Mouse (Mus musculus): ENCODE results near the gene Gpank1.
A peak's percentile ranks its signal among the peaks of the same experiment; 100 is the strongest.

Gene Gpank1

GRCm38 (mm10) chr17:35159638-35160037 is 38.4 kb downstream of the Gpank1 start:
- DNase-seq (ENCODE audit: low read depth): no peak

- no peak for DNase-seq (ENCODE audit: low read depth)
These were observed 40.2 kb downstream of the Gpank1 start for GRCm38 (mm10) chr17:35161421-35161820.

- DNase-seq (ENCODE audit: low read depth): no peak
These were observed 40.9 kb downstream of the Gpank1 start for GRCm38 (mm10) chr17:35162121-35162520.

- no peak for DNase-seq (ENCODE audit: low read depth)
These were observed 41.5 kb downstream of the Gpank1 start for GRCm38 (mm10) chr17:35162730-35163129.

DNA sequence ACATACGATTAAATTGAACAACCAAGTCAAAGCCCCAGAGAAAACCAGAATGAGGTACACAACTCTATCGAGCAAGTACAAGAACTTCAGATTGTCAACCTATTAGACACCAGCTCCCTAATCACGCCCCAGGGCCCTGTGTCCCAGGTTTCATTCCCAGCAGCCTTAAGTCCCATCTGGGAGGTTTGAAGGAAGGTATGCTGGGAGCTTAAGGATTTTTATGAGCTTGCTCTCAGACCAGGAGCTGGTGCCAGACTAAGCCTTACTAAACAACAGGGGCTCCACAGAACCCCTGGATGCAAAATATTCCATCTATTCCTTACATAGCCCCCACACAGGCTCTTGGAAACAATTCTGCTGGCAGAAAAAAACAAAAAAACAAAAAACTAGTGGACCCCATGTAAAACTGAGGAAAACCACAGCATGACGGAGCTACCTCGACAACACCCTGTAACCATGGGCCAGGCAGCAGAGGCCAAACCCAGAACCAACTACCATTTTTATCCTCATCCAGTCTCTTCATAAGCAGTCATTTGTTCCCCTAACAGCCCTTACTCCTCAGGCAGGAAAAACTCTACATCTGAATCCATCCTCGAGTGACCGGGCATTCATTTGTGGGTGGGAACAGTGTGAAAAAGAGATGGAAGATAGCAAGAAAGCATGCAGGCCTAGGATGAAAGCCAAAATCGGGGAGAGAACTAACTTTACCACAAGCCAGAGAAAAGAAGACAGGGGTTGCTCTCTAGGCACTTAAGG is 42.2 kb downstream of the Gpank1 start:
- peak; percentile 37 for DNase-seq (ENCODE audit: low read depth)

- no peak for DNase-seq (ENCODE audit: low read depth)
These were observed 42.9 kb downstream of the Gpank1 start for GRCm38 (mm10) chr17:35164218-35164567.

- peak; percentile 100 for DNase-seq (ENCODE audit: low read depth)
These were observed 43.6 kb downstream of the Gpank1 start, which contains the start of gene Prrc2a for GRCm38 (mm10) chr17:35164568-35165450. TSS of gene Prrc2a (minus strand) at chr17:35164897.

DNA sequence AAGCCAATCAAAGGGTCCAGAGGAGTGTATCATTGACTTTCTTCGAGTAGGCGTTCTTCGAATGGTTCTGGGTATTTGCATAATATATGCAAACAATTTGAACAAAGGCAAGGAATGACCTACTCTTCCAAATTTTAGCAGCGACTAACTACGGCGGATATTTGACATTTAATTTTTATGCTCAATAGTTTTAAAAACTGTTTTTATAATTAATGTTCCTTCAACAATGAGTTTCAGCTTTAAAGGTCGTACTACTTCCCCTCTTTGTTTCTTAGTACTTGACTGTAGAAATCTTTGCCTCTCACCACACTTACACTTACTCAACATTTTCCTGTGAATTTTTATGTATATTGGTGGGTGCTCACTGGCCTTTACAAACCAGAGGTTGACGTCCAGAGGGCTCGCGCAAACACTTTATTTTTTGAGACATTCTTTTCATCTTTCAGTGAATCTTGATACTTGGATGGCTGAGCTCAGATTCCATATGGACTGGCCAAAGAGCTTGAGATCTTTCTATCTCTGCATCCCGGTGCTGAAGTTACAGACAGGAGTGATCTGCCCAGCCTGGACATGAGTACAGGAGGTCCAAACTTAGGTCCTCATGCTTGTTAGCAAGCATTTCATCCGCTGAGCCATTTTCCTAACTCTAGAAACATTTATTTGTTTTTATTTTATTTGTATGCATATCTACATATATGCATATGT is 44.3 kb downstream of the Gpank1 start:
- DNase-seq (ENCODE audit: low read depth): no peak

DNA sequence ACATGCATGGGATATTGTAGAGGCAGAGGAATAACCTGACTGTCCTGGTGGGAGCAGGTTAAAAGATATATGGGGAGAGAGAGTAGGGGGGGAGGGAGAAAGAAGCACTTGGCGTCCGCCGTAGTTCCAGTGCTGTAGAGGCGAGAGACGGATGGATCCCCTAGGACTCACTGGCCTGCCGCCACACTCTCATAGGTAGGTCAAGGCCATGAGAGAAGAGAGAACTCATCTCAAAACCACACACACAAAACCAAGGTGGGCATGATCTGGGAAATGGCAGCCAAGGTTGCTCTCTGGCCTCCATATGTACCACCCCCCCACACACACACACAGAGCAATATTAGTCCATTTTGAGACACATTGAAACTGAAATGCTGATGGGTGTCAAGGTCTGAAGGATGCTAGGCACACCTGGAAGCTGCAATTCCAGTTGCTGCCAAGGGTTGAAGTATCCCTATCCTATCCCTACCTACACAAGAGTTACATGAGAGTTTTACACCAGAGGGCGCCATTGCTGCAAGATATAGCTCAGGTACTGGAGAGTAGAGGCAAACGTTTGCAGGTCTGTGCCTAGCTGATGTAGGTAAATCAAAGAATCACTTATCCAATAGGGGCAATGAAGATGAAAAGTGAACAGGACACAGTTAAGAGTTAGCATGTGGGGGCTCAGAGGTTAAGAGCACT is 45.2 kb downstream of the Gpank1 start:
- DNase-seq (ENCODE audit: low read depth): peak; percentile 89

DNA sequence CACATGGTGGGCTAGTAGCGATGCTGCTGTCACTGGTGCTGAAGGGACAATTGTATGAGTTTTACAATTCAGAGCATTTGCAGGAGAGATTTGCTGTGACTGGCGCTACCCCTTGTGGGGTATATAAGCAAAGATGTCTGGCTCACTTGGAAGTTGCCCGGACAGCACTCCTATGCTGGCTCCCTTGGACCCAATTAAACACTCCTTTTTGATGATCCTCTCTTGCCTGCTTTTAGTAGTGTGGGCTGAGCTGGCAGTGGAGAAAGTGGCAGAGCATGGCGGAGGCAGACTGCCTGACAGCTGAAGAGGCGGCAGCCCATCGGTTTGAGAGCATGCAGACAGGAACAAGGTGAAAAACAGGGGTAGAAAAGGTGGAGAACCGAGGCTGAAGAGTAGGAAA is 46.5 kb downstream of the Gpank1 start:
- DNase-seq (ENCODE audit: low read depth): no peak

DNA sequence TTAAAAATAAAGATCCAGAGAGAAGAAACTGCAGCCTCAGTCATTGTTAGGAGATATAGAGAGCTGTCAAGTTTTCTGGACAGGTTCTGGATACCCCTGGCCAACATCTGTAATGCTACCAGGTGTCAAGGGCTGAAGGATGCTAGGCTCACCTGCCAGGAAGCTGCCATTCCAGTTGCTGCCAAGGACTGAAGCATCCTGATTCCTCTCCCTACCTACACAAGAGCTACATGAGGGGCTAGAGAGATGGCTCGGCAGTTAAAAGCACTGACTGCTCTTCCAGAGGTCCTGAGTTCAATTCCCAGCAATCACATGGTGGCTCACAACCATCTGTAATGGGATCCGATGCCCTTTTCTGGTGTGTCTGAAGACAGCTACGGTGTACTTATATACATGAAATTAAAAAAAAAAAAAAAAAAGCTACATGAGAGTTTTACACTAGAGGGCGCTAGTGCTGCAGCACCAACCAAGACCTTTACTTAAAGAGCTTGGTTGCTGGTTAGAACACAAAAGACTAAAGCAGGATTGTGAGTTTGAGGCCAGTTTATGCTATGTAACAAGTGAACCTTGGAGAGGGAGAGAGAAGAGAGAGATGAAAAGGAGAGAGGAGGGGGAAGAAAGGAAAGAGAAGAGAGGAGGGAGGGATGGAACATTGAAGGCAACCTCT is 47.4 kb downstream of the Gpank1 start:
- peak; percentile 90 for DNase-seq (ENCODE audit: low read depth)

DNA sequence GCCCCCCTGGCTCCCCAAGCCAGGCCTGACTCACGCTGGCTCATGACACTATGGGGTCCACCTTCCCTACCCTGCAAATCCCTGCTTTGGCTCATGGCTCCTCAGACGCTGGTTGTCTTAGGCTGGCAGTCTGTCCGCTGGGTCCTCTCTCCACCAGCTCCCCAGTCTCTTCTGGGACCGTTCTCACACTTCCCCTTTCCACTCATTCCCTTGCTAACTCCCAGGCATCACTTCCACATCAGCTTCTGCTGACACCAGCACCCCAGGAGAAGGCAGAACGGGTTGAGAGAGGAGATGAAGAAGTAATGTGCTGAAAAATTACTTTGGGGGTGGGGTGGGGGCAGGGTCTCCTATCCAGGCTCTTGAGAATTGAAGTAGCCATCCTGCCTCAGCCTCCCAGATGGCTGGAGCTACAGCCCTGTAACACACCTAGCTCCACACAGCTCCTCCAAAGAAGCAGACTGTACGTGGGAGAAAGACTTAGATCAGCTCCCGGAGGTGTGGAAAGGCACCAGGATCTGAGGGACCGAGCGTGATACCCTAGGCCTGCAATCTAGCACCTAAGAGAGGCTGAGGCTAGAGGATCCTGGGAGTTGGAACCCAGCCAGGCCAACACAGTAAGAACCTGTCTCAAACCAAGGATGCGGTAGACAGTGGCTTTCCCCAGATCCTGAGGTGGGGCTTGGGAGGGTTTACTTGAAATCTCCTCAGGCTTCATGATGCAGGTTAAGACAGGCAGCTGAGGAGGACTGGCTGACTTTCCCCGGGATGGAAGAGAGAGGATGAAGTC is 51.4 kb downstream of the Gpank1 start:
- no peak for DNase-seq (ENCODE audit: low read depth)

DNA sequence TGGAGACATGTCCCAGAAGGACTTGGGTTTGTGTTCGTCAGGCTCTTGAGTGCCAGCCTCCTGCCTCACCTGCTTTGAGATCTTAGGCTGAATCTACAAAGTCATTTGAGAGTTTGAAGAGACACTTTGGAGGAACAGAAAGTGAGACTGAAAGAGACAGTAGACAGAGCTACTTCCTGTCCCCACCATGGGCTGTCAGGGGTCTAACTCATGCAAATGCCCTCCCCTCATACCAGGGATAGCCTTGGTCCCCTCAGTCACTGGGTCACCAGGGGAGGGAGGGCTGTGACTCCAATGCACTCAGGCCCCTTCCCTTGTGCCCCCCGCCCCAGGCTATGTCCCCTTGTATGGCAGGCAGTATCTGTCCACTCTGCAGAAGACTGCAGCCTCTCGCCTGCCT is 52.1 kb downstream of the Gpank1 start:
- DNase-seq (ENCODE audit: low read depth): no peak
